Mouse (Mus musculus) ovary, postnatal 36 days (tissue): ENCODE measurements at regions not wholly inside any gene's neighbourhood (a gene's known extent, or its start where the extent isn't known, plus 50 kb on each side); places are given as distances from the start of the nearest gene placed in this dataset.

ENCODE experiments used
- DNase-seq: peaks from one replicate; pipeline ENCODE4 v3.0.0; 2022; ENCODE audit warnings: low spot score, mixed read lengths

GRCm38 (mm10) chr2:75584975-75585374 lies 74.1 kb upstream of the Hnrnpa3 start:
- peak; percentile 74 for DNase-seq

- no peak for DNase-seq
Observed at GRCm38 (mm10) chr2:75588572-75588971, 70.5 kb upstream of the Hnrnpa3 start.

- no peak for DNase-seq
Observed at GRCm38 (mm10) chr2:75589452-75589851, 69.6 kb upstream of the Hnrnpa3 start.

- DNase-seq = peak; percentile 86
Observed at GRCm38 (mm10) chr2:75590175-75590574, 68.9 kb upstream of the Hnrnpa3 start.

GRCm38 (mm10) chr2:75600511-75600910 lies 58.5 kb upstream of the Hnrnpa3 start:
- DNase-seq = no peak

GRCm38 (mm10) chr2:75603175-75603871 lies 55.7 kb upstream of the Hnrnpa3 start:
- no peak for DNase-seq

GRCm38 (mm10) chr2:75605634-75606033 lies 53.4 kb upstream of the Hnrnpa3 start:
- DNase-seq = no peak

GRCm38 (mm10) chr2:75607010-75607915 lies 51.8 kb upstream of the Hnrnpa3 start:
- DNase-seq = no peak

- no peak for DNase-seq
Observed at GRCm38 (mm10) chr2:75607958-75608357, 51.1 kb upstream of the Hnrnpa3 start.

- no peak for DNase-seq
Observed at GRCm38 (mm10) chr2:75608482-75608881, 50.6 kb upstream of the Hnrnpa3 start.

GRCm38 (mm10) chr2:75609150-75609946 lies 49.7 kb upstream of the Hnrnpa3 start:
- DNase-seq = no peak
